Mouse (Mus musculus) thymus, adult 2 months (tissue): ENCODE results near the gene Palld.

Experiments used
- CTCF ChIP-seq: fragments of 200-500 bp; IDR thresholded peaks from 2 replicates; pipeline ENCODE4 v1.5.1; 2012; ENCODE audit warnings: mild to moderate bottlenecking, control low read depth, low read length, moderate library complexity, borderline replicate concordance; ENCODE audit not compliant: control insufficient read depth, poor library complexity, insufficient read depth; ENCODE audit errors: extremely low read depth
- POLR2A ChIP-seq: fragments of 200-500 bp; IDR thresholded peaks from 2 replicates; pipeline ENCODE4 v1.6.1; 2012; ENCODE audit warnings: mild to moderate bottlenecking, low read length, control low read depth, moderate library complexity; ENCODE audit not compliant: control insufficient read depth, poor library complexity, insufficient read depth; ENCODE audit errors: extremely low read depth

- no peak for TF ChIP-seq CTCF
- no peak for TF ChIP-seq POLR2A
Measured at GRCm38 (mm10) chr8:61645642-61646041, 256.8 kb downstream of the Palld start.
